Mouse (Mus musculus): Measurements from ENCODE around the gene Amt.

DNA sequence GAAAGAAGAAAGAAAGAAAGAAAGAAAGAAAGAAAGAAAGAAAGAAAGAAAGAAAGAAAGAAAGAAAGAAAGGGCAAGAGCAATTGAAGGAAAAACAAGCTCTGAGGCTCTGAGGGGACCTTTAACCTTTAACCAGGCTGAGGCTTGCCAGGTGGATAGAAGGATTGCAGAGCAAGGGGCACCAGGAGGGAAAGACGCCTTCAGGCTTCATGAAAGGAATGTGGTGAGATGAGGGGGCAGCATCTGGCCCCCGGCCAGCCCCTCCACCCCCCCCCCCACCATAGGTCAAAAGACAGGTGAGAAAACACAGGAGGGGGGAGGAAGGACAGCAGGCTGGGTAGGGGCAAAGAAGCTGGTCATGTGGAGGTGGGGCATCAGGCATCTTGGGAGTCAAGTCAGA, 24.7 kb upstream of the Amt start:
- no peak for TF ChIP-seq CTCF (IDR thresholded peaks at IDR 0.05; ENCODE audit: low read depth, low read length)
- TF ChIP-seq POLR2A (IDR thresholded peaks at IDR 0.05; ENCODE audit: insufficient read depth, low read length): no peak
- no peak for TF ChIP-seq EP300 (IDR thresholded peaks at IDR 0.05; ENCODE audit: insufficient read depth, low read depth, low read length)

Data from ES-Bruce4 (cell line).